ENCODE assay signal across 26 mouse cellular contexts in genomic region chr8:8344661-8345060, GRCm38 (mm10).
"Had no signal": no experiment of that assay in that cellular context is flagged by ENCODE, and none has a peak within 500 bp of the region (broad histone marks: within the 10 kb centered on the region; RNA-seq: fewer than 3 reads in every experiment).

No protein-coding gene starts in this region.

- H3K27ac ChIP-seq: gastrocnemius, adult 2 months; heart, embryonic 10.5 days; hindbrain, embryonic 10.5 days; hindbrain, embryonic 12.5 days; hindbrain, embryonic 14.5 days; intestine, embryonic 15.5 days; layer of hippocampus, adult 2 months; left cerebral cortex, adult 2 months; limb, embryonic 10.5 days; limb, embryonic 12.5 days; liver, embryonic 13.5 days; liver, embryonic 15.5 days had no signal

- H3K4me2 ChIP-seq: heart, embryonic 12.5 days; hindbrain, embryonic 12.5 days; hindbrain, embryonic 14.5 days; intestine, embryonic 15.5 days; limb, embryonic 12.5 days; liver, embryonic 11.5 days; liver, embryonic 13.5 days; liver, embryonic 15.5 days had no signal

- ATAC-seq: hindbrain, embryonic 16.5 days; inflammation-experienced regulatory T-cells, adult 6 months; intestine, embryonic 15.5 days; intestine, postnatal 0 days had no signal

- H3K27me3 ChIP-seq: heart, embryonic 12.5 days; hindbrain, embryonic 12.5 days; intestine, embryonic 15.5 days; liver, embryonic 13.5 days; liver, embryonic 15.5 days had no signal

- H3K9ac ChIP-seq: heart, embryonic 12.5 days; hindbrain, embryonic 12.5 days; hindbrain, embryonic 14.5 days; intestine, embryonic 15.5 days; limb, embryonic 12.5 days; liver, embryonic 13.5 days; liver, embryonic 15.5 days had no signal

- H3K4me1 ChIP-seq: heart, embryonic 10.5 days; heart, embryonic 12.5 days; hindbrain, embryonic 10.5 days; hindbrain, embryonic 12.5 days; intestine, embryonic 15.5 days; limb, embryonic 12.5 days; liver, embryonic 13.5 days; liver, embryonic 15.5 days had no signal

- DNase-seq: gastrocnemius, adult 2 months; gastrocnemius, postnatal 10 days; gastrocnemius, postnatal 25 days; heart, adult 18-20 months; heart, postnatal 10 days; heart, postnatal 4 days; kidney, adult 2 months; kidney, postnatal 14 days; kidney, postnatal 4 days; liver; liver, embryonic 13.5 days had no signal

- H3K4me3 ChIP-seq: gastrocnemius, adult 2 months; heart, embryonic 10.5 days; heart, embryonic 12.5 days; hindbrain, embryonic 10.5 days; hindbrain, embryonic 12.5 days; intestine, embryonic 15.5 days; layer of hippocampus, adult 2 months; left cerebral cortex, adult 2 months; limb, embryonic 10.5 days; limb, embryonic 12.5 days; liver, embryonic 13.5 days; liver, embryonic 15.5 days had no signal

- H3K9me3 ChIP-seq: heart, embryonic 10.5 days; heart, embryonic 12.5 days; hindbrain, embryonic 10.5 days; hindbrain, embryonic 12.5 days; intestine, embryonic 15.5 days; limb, embryonic 10.5 days; limb, embryonic 12.5 days; liver, embryonic 13.5 days; liver, embryonic 15.5 days had no signal

- H3K36me3 ChIP-seq: heart, embryonic 10.5 days; heart, embryonic 12.5 days; hindbrain, embryonic 10.5 days; hindbrain, embryonic 12.5 days; intestine, embryonic 15.5 days; limb, embryonic 10.5 days; limb, embryonic 12.5 days; liver, embryonic 13.5 days; liver, embryonic 15.5 days had no signal
